Mouse (Mus musculus) kidney, adult 2 months (tissue): ENCODE results near the gene Eef1akmt1.

Source experiments
- CTCF ChIP-seq: fragments of 200-500 bp; conservative IDR thresholded peaks from 2 replicates; pipeline ENCODE4 v1.5.1; 2011; ENCODE audit warnings: low read depth, mild to moderate bottlenecking, control low read depth, low read length, moderate library complexity, mixed read lengths; ENCODE audit not compliant: insufficient read depth, insufficient read length
- POLR2A ChIP-seq: fragments of 200-500 bp; IDR thresholded peaks from one replicate; pipeline ENCODE4 v1.6.1; 2011; ENCODE audit warnings: low read depth, low read length, control low read depth

DNA sequence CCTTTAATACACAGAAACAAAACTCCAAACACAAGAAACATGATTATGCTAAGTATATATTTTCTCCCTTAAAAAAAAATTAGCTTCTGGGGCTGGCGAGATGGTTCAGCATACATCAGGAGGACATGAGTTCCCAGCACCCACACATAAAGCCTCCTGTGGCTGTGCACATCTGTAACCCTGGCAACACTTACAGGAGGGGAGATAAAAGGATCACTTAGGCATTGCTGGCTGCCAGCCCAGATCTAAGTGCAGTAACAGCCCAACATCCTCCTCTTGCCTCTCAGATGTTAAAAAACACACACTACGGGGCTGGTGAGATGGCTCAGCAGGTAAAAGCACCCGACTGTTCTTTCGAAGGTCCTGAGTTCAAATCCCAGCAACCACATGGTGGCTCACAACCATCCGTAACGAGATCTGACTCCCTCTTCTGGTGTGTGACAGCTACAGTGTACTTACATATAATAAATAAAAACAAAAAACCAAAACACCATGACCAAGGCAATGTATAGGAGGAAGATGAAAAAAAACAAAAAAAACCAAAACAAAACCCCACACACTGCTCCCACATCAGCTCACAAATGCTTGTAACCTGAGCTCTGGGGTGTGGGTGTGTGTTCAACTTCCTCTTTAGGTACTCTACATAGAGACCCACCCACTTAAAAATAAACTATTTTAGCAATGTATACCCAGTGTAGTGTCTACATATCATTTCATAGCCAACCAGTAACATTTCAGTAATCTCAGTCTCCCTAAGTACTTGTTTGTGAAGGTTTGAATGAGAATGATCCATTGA, 3.6 kb upstream of the Eef1akmt1 start:
- TF ChIP-seq POLR2A: no peak
- TF ChIP-seq CTCF: no peak
